ENCODE assay signal across 14 mouse cellular contexts in genomic region chr19:3619359-3619758, GRCm38 (mm10). TPM values are rescaled to one million over a fixed set of nuclear protein-coding genes. Genes with fewer than 3 reads are reported as not detected.
DNase-seq lines count a peak whose midpoint lies in the region; ATAC-seq and TF ChIP-seq lines count a peak whose summit lies in the region.
"Had no signal": no experiment of that assay in that cellular context is flagged by ENCODE, and none has a peak within 500 bp of the region (broad histone marks: within the 10 kb centered on the region; RNA-seq: fewer than 3 reads in every experiment).

No protein-coding gene starts in this region.

- TF ChIP-seq CTCF in forebrain, postnatal 0 days (IDR thresholded peaks at IDR 0.05; ENCODE audit: low read depth), result peak; percentile 42
- TF ChIP-seq CTCF in lung, embryonic 14.5 days (IDR thresholded peaks at IDR 0.05; ENCODE audit: low read depth), result peak; percentile 61
- TF ChIP-seq CTCF in small intestine, adult 2 months (IDR thresholded peaks at IDR 0.05; ENCODE audit: extremely low read depth, insufficient read length, insufficient replicate concordance, low read depth, low read length), result peak; percentile 49; the same call in 1 of the 2 replicates

- ATAC-seq in forebrain, postnatal 0 days, result no peak
- ATAC-seq in lung, embryonic 14.5 days (ENCODE audit: insufficient read depth), result no peak
- ATAC-seq: intestine, embryonic 15.5 days; midbrain, embryonic 16.5 days had no signal

- 86% methylated on average over 2 of the region's 2 CpGs for WGBS in forebrain, postnatal 0 days
- WGBS in forebrain, embryonic 10.5 days, result 83% methylated on average over 2 of the region's 2 CpGs
- WGBS in lung, embryonic 14.5 days, result 84% methylated on average over 2 of the region's 2 CpGs
- WGBS in small intestine, adult 2 months, result 87% methylated on average over 2 of the region's 2 CpGs

- no peaks in the 10 kb centered on the region for H3K27me3 ChIP-seq in forebrain, postnatal 0 days (ENCODE audit: insufficient read depth, low read length)
- H3K27me3 ChIP-seq in forebrain, embryonic 10.5 days (ENCODE audit: poor library complexity, severe bottlenecking), result no peaks in the 10 kb centered on the region
- no peaks in the 10 kb centered on the region for H3K27me3 ChIP-seq in lung, embryonic 14.5 days (ENCODE audit: insufficient read depth, low read length)
- H3K27me3 ChIP-seq in small intestine, adult 2 months (ENCODE audit: control insufficient read depth, insufficient read depth, low read length), result no peaks in the 10 kb centered on the region
- H3K27me3 ChIP-seq: embryonic facial prominence, embryonic 15.5 days; heart, embryonic 15.5 days; intestine, embryonic 15.5 days had no signal

- intact Hi-C loops in gastrocnemius, postnatal 14 days (cut with DNase I; ENCODE audit: low total_unique reads), result no loop called here

- H3K9ac ChIP-seq in forebrain, postnatal 0 days, result no peak overlapping the region
- no peak overlapping the region for H3K9ac ChIP-seq in lung, embryonic 14.5 days
- H3K9ac ChIP-seq: embryonic facial prominence, embryonic 15.5 days; heart, embryonic 15.5 days; intestine, embryonic 15.5 days had no signal

- no peak for TF ChIP-seq POLR2A in small intestine, adult 2 months (IDR thresholded peaks at IDR 0.05; ENCODE audit: low read depth, low read length)

- H3K36me3 ChIP-seq in forebrain, postnatal 0 days (ENCODE audit: insufficient read depth), result peaks cover 27% of the 10 kb centered on the region
- H3K36me3 ChIP-seq in forebrain, embryonic 10.5 days (replicated peaks), result peaks cover 91% of the 10 kb centered on the region
- peaks cover 88% of the 10 kb centered on the region for H3K36me3 ChIP-seq in lung, embryonic 14.5 days (ENCODE audit: insufficient read depth)
- peaks cover 57% of the 10 kb centered on the region for H3K36me3 ChIP-seq in small intestine, adult 2 months (ENCODE audit: control insufficient read depth, insufficient read depth, low read length)

- H3K27ac ChIP-seq in forebrain, postnatal 0 days (ENCODE audit: low read depth, low read length), result no peak overlapping the region
- no peak overlapping the region for H3K27ac ChIP-seq in forebrain, embryonic 10.5 days
- H3K27ac ChIP-seq in lung, embryonic 14.5 days (ENCODE audit: low read depth), result no peak overlapping the region
- no peak overlapping the region for H3K27ac ChIP-seq in small intestine, adult 2 months (ENCODE audit: insufficient read depth, low read depth, low read length)
- H3K27ac ChIP-seq: embryonic facial prominence, embryonic 15.5 days; heart, embryonic 15.5 days; intestine, embryonic 15.5 days had no signal

- DNase-seq in forebrain, postnatal 0 days, result no peak
- DNase-seq in forebrain, embryonic 10.5 days (ENCODE audit: extremely low spot score, low spot score), result no peak
- peak; percentile 11 for DNase-seq in lung, embryonic 14.5 days
- no peak for DNase-seq in lung, postnatal 14 days
- peak; percentile 61 for DNase-seq in ZHBTc4 (ENCODE audit: low read depth, low spot score)
- no peak for DNase-seq in gastrocnemius, postnatal 14 days
- no peak for DNase-seq in layer of hippocampus, adult 11-12 months (ENCODE audit: low spot score)
- DNase-seq: adrenal gland, adult 8-10 months; cerebellum, postnatal 25 days had no signal

- H3K4me3 ChIP-seq in forebrain, postnatal 0 days (ENCODE audit: low read depth, low read length), result no peak overlapping the region
- no peak overlapping the region for H3K4me3 ChIP-seq in forebrain, embryonic 10.5 days
- H3K4me3 ChIP-seq in lung, embryonic 14.5 days (ENCODE audit: low read depth, low read length), result no peak overlapping the region
- no peak overlapping the region for H3K4me3 ChIP-seq in small intestine, adult 2 months (ENCODE audit: low read depth, low read length)
- H3K4me3 ChIP-seq: embryonic facial prominence, embryonic 15.5 days; heart, embryonic 15.5 days; intestine, embryonic 15.5 days had no signal

- no peaks in the 10 kb centered on the region for H3K9me3 ChIP-seq in forebrain, postnatal 0 days (ENCODE audit: low read length)
- peaks cover 10% of the 10 kb centered on the region for H3K9me3 ChIP-seq in forebrain, embryonic 10.5 days
- no peaks in the 10 kb centered on the region for H3K9me3 ChIP-seq in lung, embryonic 14.5 days (ENCODE audit: low read depth, low read length)
- H3K9me3 ChIP-seq: embryonic facial prominence, embryonic 15.5 days; heart, embryonic 15.5 days; intestine, embryonic 15.5 days had no signal

- no peaks in the 10 kb centered on the region for H3K4me1 ChIP-seq in forebrain, postnatal 0 days (ENCODE audit: insufficient read depth)
- no peaks in the 10 kb centered on the region for H3K4me1 ChIP-seq in forebrain, embryonic 10.5 days
- H3K4me1 ChIP-seq in lung, embryonic 14.5 days (ENCODE audit: insufficient read depth), result no peaks in the 10 kb centered on the region
- H3K4me1 ChIP-seq in small intestine, adult 2 months (ENCODE audit: control insufficient read depth, insufficient read depth, insufficient read length, low read length), result peaks cover 7% of the 10 kb centered on the region; the same call in 1 of the 2 replicates
- H3K4me1 ChIP-seq: embryonic facial prominence, embryonic 15.5 days; heart, embryonic 15.5 days; intestine, embryonic 15.5 days had no signal

- no peak overlapping the region for H3K4me2 ChIP-seq in forebrain, postnatal 0 days (ENCODE audit: low read depth)
- no peak overlapping the region for H3K4me2 ChIP-seq in lung, embryonic 14.5 days
- H3K4me2 ChIP-seq: embryonic facial prominence, embryonic 15.5 days; heart, embryonic 15.5 days; intestine, embryonic 15.5 days had no signal

RNA-seq across cellular contexts. Expression of gene Ppp6r3, which starts 43.8 kb away (rescaled TPM):
- 103 and 110 TPM in 2 replicates for total RNA-seq in forebrain, postnatal 0 days (2014; rRNA removed)
- 18.1 and 28.6 TPM in 2 replicates for polyA plus RNA-seq in forebrain, postnatal 0 days (2015; fragmentation: Nextera tagmentation; extraction: Ambion mirVana)
- polyA plus RNA-seq in forebrain, embryonic 10.5 days (2016; fragmentation: Nextera tagmentation; extraction: Ambion mirVana), result 72.3 and 75.3 TPM in 2 replicates
- polyA plus RNA-seq in lung, embryonic 14.5 days (2014; fragmentation: Nextera tagmentation; extraction: Ambion mirVana), result 71.3 and 74.6 TPM in 2 replicates
- 25.5 and 67.9 TPM in 2 replicates for polyA plus RNA-seq in small intestine, adult 2 months (2012; rRNA removed)
- 10 to 100 TPM; 50.9 to 55.0 TPM for total RNA-seq in gastrocnemius, postnatal 14 days (2021)

Comparison
In these comparisons a context has a peak if more than half of its experiments do, and no peak if none do; other contexts are left out.
1. DNase-seq: peak in lung, embryonic 14.5 days (single experiment) and ZHBTc4 (single experiment); none in forebrain, postnatal 0 days (single experiment), forebrain, embryonic 10.5 days (single experiment), lung, postnatal 14 days (single experiment), gastrocnemius, postnatal 14 days (single experiment) and layer of hippocampus, adult 11-12 months (single experiment).
2. Peak in every context shown above with its lines, with median percentiles within 50 percentile points of each other: CTCF ChIP-seq.